Mouse (Mus musculus): ENCODE measurements around the gene Triobp. TPM values are rescaled to one million over a fixed set of nuclear protein-coding genes. Genes with fewer than 3 reads are reported as not detected.

Gene Triobp
- polyA plus RNA-seq, 1 experiment from 2014 or later = 49.0 TPM

DNA sequence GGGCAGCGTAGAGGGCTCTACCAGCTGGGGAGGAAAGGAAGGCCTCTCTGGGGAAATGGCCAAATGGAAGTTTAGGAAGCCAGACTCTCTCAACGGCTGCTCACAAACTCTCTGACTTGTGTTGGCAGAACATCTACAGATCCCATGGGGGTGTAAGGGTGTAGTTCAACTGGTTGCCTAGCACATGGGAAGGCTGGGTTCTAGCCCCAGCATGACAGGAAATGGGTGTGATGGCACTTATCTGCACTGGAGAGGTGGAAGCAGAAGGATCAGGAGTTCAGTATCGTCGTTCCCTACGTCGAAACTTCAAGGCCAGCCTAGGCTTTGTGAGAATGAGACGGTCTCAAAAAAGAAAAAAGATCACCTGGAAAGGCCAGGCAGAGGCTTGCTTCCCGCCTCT, 38.5 kb upstream of the Triobp start:
- no peak for DNase-seq (ENCODE audit: low spot score)
- ATAC-seq (replicated peaks; ENCODE audit: low FRiP score, low TSS enrichment, low read depth) = no peak
- Histone ChIP-seq H3K9me3 (ENCODE audit: control insufficient read depth, low read length) (no peaks in the 10 kb centered on the region), H3K9ac (ENCODE audit: low read length) (no peak overlapping the region), H3K4me3 (ENCODE audit: low read depth, low read length) (no peak overlapping the region), H3K4me1 (replicated peaks; ENCODE audit: control insufficient read depth, insufficient read depth, low read length) (no peaks in the 10 kb centered on the region), H3K27ac (ENCODE audit: low read depth) (no peak overlapping the region), H3K27me3 (replicated peaks; ENCODE audit: control insufficient read depth, insufficient read depth, low read length) (no peaks in the 10 kb centered on the region), H3K4me2 (ENCODE audit: low read length) (no peak overlapping the region), H3K36me3 (ENCODE audit: control insufficient read depth, insufficient read depth, low read length) (peaks cover 87% of the 10 kb centered on the region)
- 88% methylated on average over 8 of the region's 8 CpGs for WGBS

DNA sequence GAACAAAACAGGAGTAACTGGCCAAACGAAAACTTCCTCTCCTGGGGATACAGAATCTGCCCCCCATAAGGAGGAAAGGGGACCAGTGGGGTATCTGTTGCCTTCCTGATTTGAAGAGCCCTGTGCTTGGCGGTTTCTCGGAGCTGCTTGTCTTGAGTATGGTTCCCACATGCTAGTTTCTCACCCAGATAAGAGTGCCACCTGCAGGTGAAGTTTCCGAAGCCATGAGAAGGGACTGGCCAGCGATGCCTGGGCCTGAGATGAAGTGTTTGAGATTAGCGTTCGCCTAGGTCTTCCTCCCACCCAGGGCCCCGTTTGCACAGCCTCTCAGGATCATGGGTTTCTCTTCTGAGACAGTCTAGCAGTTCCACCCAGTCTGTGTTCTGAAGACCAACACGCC, 35.5 kb upstream of the Triobp start:
- WGBS = 35% methylated on average over 9 of the region's 9 CpGs

DNA sequence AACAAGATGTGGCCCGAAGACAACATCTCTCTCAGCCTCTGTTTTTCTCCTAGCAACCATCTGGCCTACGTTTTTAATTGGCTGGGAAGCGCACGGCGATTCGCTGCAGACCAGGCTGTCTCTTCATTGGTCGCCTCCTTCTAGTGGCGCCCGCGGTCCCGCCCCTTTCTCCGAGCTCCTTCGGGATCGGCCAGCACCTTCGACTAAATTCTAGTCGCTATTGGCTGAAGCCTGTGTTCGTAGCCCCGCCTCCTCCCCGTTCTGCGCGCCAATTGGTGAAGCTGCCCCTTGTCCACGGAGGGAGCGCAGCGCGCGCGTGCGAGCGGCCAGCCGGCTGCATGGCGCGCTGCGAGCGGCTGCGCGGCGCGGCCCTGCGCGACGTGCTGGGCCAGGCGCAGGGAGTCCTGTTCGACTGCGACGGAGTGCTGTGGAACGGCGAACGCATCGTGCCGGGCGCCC, 33.9 kb upstream of the Triobp start, which contains the start of gene Pdxp:
TSS of gene Pdxp (plus strand) at position 288 of the 459 bp plus-strand sequence.
- peak within 1 kb of the TSS; percentile 97 for H3K4me2 ChIP-seq (ENCODE audit: low read length)
- no peaks in the 10 kb centered on the region for H3K27me3 ChIP-seq (replicated peaks; ENCODE audit: control insufficient read depth, insufficient read depth, low read length)
- peak within 1 kb of the TSS; percentile 87 for H3K27ac ChIP-seq (ENCODE audit: low read depth)
- DNase-seq (ENCODE audit: low spot score) (peak; percentile 96), ATAC-seq (replicated peaks; ENCODE audit: low FRiP score, low TSS enrichment, low read depth) (peak; percentile 92)
- under 1% methylated on average over 51 of the region's 51 CpGs for WGBS
- peaks cover 24% of the 10 kb centered on the region for H3K4me1 ChIP-seq (replicated peaks; ENCODE audit: control insufficient read depth, insufficient read depth, low read length)
- H3K9ac ChIP-seq (ENCODE audit: low read length) = peak within 1 kb of the TSS; percentile 69
- H3K4me3 ChIP-seq (ENCODE audit: low read depth, low read length) = peak within 1 kb of the TSS; percentile 71
- peaks cover 44% of the 10 kb centered on the region for H3K36me3 ChIP-seq (ENCODE audit: control insufficient read depth, insufficient read depth, low read length)
- no peaks in the 10 kb centered on the region for H3K9me3 ChIP-seq (ENCODE audit: control insufficient read depth, low read length)

More for the DNA sequence above, 35.5 kb upstream of the Triobp start:
- DNase-seq (ENCODE audit: low spot score) (no peak), ATAC-seq (replicated peaks; ENCODE audit: low FRiP score, low TSS enrichment, low read depth) (no peak)
- H3K4me1 ChIP-seq (replicated peaks; ENCODE audit: control insufficient read depth, insufficient read depth, low read length) = peaks cover 24% of the 10 kb centered on the region
- H3K4me3 ChIP-seq (ENCODE audit: low read depth, low read length) = no peak overlapping the region
- H3K9ac ChIP-seq (ENCODE audit: low read length) = no peak overlapping the region
- no peak overlapping the region for H3K27ac ChIP-seq (ENCODE audit: low read depth)
- no peak overlapping the region for H3K4me2 ChIP-seq (ENCODE audit: low read length)
- H3K27me3 ChIP-seq (replicated peaks; ENCODE audit: control insufficient read depth, insufficient read depth, low read length) = no peaks in the 10 kb centered on the region
- H3K36me3 ChIP-seq (ENCODE audit: control insufficient read depth, insufficient read depth, low read length) = peaks cover 57% of the 10 kb centered on the region
- H3K9me3 ChIP-seq (ENCODE audit: control insufficient read depth, low read length) = no peaks in the 10 kb centered on the region

DNA sequence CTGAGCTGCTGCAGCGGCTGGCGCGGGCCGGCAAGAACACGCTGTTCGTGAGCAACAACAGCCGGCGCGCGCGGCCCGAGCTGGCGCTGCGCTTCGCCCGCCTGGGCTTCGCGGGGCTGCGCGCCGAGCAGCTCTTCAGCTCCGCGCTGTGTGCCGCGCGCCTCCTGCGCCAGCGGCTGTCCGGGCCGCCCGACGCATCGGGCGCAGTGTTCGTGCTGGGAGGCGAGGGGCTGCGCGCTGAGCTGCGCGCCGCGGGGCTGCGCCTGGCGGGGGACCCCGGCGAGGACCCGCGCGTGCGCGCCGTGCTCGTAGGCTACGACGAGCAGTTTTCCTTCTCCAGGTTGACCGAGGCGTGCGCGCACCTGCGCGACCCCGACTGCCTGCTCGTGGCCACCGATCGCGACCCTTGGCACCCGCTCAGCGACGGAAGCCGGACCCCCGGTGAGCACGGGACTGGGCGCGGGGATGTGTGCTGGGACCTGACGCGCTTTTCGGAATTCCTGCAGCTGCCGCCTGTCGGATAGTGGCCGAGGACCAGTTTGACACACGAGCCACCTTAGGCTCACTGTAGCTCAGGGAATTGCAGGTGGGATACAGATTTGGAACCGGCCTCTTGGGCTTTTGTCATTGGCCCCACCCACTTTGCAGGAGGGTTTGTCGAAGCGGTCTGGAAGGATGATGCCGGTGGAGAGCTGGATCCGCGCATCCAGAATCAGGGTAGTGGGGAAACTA, 33.3 kb upstream of the Triobp start:
- H3K9ac ChIP-seq (ENCODE audit: low read length) = peak overlapping the region; percentile 69

DNA sequence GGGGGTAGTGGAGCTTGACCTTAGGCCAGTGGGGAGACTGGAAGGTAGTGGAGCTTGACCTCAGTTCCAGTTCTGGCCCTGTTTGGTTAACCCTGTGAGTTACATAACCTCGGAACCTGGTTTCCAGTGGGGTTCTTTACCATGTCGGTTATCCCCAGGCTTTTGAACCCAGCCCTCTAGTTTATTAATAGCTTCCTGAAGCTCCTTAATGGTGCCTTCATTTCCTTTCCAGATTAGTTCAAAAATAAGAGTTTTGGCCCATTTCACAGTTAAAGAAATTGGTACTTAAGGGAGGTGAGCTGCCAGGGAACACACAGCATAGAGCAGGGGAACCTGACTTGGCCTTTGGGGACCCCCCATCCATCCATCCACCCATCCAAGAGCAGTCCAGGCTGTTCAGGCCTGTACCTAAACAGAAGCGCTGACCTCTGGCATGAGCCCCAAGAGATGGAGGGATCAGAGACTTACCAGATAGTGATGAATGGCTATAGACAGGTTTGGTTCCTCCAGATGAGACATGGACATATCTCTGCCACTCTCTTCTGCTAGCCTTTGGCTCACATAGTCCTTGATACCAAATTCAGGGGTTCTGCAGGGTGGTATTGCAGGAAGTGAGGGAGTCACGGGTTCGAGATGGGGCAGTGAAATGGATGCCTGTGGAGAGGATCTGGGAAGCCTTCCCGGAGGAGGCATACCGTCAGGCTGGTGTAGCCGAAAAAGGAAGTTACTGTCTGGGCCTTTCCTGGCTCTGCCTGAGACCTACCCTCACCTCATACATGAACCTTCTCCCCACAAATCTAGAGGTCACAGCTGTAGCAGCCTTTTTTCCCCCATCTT, 32.5 kb upstream of the Triobp start:
- H3K9ac ChIP-seq (ENCODE audit: low read length) = peak overlapping the region; percentile 69
- no peaks in the 10 kb centered on the region for H3K9me3 ChIP-seq (ENCODE audit: control insufficient read depth, low read length)
- H3K36me3 ChIP-seq (ENCODE audit: control insufficient read depth, insufficient read depth, low read length) = peaks cover 43% of the 10 kb centered on the region
- WGBS = 54% methylated on average over 8 of the region's 8 CpGs
- peaks cover 24% of the 10 kb centered on the region for H3K4me1 ChIP-seq (replicated peaks; ENCODE audit: control insufficient read depth, insufficient read depth, low read length)
- H3K27ac ChIP-seq (ENCODE audit: low read depth) = no peak overlapping the region
- H3K4me3 ChIP-seq (ENCODE audit: low read depth, low read length) = peak overlapping the region; percentile 71
- H3K27me3 ChIP-seq (replicated peaks; ENCODE audit: control insufficient read depth, insufficient read depth, low read length) = no peaks in the 10 kb centered on the region
- DNase-seq (ENCODE audit: low spot score) = no peak
- H3K4me2 ChIP-seq (ENCODE audit: low read length) = peak overlapping the region; percentile 97
- ATAC-seq (replicated peaks; ENCODE audit: low FRiP score, low TSS enrichment, low read depth) = no peak

More for the DNA sequence above, 33.3 kb upstream of the Triobp start:
- H3K27me3 ChIP-seq (replicated peaks; ENCODE audit: control insufficient read depth, insufficient read depth, low read length) = no peaks in the 10 kb centered on the region
- peak; percentile 57 for ATAC-seq (replicated peaks; ENCODE audit: low FRiP score, low TSS enrichment, low read depth)
- H3K9me3 ChIP-seq (ENCODE audit: control insufficient read depth, low read length) = no peaks in the 10 kb centered on the region
- peaks cover 43% of the 10 kb centered on the region for H3K36me3 ChIP-seq (ENCODE audit: control insufficient read depth, insufficient read depth, low read length)
- peak overlapping the region; percentile 97 for H3K4me2 ChIP-seq (ENCODE audit: low read length)
- under 1% methylated on average over 85 of the region's 87 CpGs for WGBS
- H3K27ac ChIP-seq (ENCODE audit: low read depth) = peak overlapping the region; percentile 87
- peaks cover 24% of the 10 kb centered on the region for H3K4me1 ChIP-seq (replicated peaks; ENCODE audit: control insufficient read depth, insufficient read depth, low read length)
- peak; percentile 73 for DNase-seq (ENCODE audit: low spot score)
- H3K4me3 ChIP-seq (ENCODE audit: low read depth, low read length) = peak overlapping the region; percentile 71

DNA sequence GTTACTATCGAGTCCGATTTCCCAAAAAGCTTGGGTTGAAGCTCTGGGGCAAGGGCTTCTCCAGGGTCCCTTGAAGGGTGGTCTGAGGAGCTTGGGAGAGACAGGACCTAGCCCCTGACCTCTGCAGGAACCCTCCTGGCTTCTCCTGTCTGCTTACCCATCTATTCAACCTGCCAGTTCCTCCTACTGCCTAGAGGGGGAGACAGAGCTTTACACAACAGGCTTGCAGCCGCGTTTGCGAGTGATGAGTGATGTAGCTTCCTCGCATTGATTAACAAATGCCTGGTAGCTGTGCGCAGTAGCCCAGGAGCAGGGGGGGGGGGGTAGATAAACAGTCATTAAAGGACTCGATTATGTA, 31.9 kb upstream of the Triobp start:
- H3K9ac ChIP-seq (ENCODE audit: low read length) = 0 out of 2 replicates have a peak overlapping the region, but pooled peaks have one; percentile 10
- H3K4me3 ChIP-seq (ENCODE audit: low read depth, low read length) = peak overlapping the region; percentile 71
- peak; percentile 82 for DNase-seq (ENCODE audit: low spot score)
- H3K4me1 ChIP-seq (replicated peaks; ENCODE audit: control insufficient read depth, insufficient read depth, low read length) = peaks cover 24% of the 10 kb centered on the region
- peaks cover 37% of the 10 kb centered on the region for H3K36me3 ChIP-seq (ENCODE audit: control insufficient read depth, insufficient read depth, low read length)
- H3K27me3 ChIP-seq (replicated peaks; ENCODE audit: control insufficient read depth, insufficient read depth, low read length) = no peaks in the 10 kb centered on the region
- no peak overlapping the region for H3K27ac ChIP-seq (ENCODE audit: low read depth)
- H3K9me3 ChIP-seq (ENCODE audit: control insufficient read depth, low read length) = no peaks in the 10 kb centered on the region
- no peak for ATAC-seq (replicated peaks; ENCODE audit: low FRiP score, low TSS enrichment, low read depth)
- WGBS = 8% methylated on average over 8 of the region's 8 CpGs
- peak overlapping the region; percentile 97 for H3K4me2 ChIP-seq (ENCODE audit: low read length)

DNA sequence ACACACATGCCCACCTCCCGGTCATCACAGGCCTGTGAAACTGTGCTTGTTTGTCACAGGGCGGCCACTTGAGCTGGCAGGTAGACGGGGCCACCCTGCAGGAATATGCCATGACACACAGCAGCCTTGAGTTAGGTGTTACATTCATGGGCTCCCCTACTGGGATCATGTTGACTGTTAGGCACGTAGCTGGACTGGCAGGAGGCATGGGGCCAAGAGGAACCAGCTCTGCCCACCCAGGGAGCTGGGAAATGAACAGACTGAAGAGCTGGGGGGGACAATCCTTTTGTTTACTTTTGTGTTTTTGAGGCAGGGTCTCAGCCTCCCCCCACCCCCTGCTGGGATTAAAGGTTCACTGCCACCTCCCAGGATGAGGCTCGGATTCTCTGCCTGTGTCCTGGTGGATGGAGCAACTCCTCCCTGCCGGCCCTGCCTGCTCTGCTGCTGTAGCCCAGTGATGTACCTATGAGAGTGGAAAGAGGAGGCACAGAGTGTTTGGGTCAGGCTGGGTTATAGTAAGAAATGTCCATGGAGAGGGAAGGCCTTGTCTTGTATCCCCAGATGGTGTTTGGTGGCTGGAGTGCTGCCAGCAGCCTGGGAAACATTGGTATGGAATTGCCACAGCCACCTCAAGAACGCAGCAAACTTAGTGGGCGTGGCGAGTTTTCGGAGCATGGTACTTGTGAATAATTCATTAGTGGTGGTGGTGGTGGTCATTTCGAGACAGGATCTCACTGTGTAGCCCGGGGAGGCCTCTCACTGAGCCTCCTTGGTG, 31.3 kb upstream of the Triobp start:
- no peak for DNase-seq (ENCODE audit: low spot score)

DNA sequence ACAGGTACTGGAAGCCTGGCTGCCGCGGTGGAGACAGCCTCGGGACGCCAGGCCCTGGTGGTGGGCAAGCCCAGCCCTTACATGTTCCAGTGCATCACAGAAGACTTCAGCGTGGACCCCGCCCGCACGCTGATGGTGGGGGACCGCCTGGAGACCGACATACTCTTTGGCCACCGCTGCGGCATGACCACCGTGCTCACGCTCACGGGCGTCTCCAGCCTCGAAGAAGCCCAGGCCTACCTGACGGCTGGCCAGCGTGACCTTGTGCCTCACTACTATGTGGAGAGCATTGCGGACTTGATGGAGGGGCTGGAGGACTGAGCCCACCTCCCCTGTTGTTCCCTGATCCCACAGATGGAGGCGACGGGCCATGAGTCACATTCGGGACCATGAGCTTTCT, 29.4 kb upstream of the Triobp start:
- H3K9me3 ChIP-seq (ENCODE audit: control insufficient read depth, low read length) = no peaks in the 10 kb centered on the region
- DNase-seq (ENCODE audit: low spot score) (no peak), ATAC-seq (replicated peaks; ENCODE audit: low FRiP score, low TSS enrichment, low read depth) (no peak)
- H3K27ac ChIP-seq (ENCODE audit: low read depth) = no peak overlapping the region
- H3K4me3 ChIP-seq (ENCODE audit: low read depth, low read length) = no peak overlapping the region
- peaks cover 16% of the 10 kb centered on the region for H3K36me3 ChIP-seq (ENCODE audit: control insufficient read depth, insufficient read depth, low read length)
- H3K9ac ChIP-seq (ENCODE audit: low read length) = no peak overlapping the region
- WGBS = 92% methylated on average over 23 of the region's 23 CpGs
- H3K4me1 ChIP-seq (replicated peaks; ENCODE audit: control insufficient read depth, insufficient read depth, low read length) = peaks cover 24% of the 10 kb centered on the region
- H3K4me2 ChIP-seq (ENCODE audit: low read length) = no peak overlapping the region
- H3K27me3 ChIP-seq (replicated peaks; ENCODE audit: control insufficient read depth, insufficient read depth, low read length) = no peaks in the 10 kb centered on the region

More for the DNA sequence above, 31.3 kb upstream of the Triobp start:
- peaks cover 31% of the 10 kb centered on the region for H3K36me3 ChIP-seq (ENCODE audit: control insufficient read depth, insufficient read depth, low read length)
- ATAC-seq (replicated peaks; ENCODE audit: low FRiP score, low TSS enrichment, low read depth) = no peak
- no peak overlapping the region for H3K27ac ChIP-seq (ENCODE audit: low read depth)
- H3K9ac ChIP-seq (ENCODE audit: low read length) = 0 out of 2 replicates have a peak overlapping the region, but pooled peaks have one; percentile 10
- H3K4me1 ChIP-seq (replicated peaks; ENCODE audit: control insufficient read depth, insufficient read depth, low read length) = peaks cover 24% of the 10 kb centered on the region
- peak overlapping the region; percentile 97 for H3K4me2 ChIP-seq (ENCODE audit: low read length)
- 68% methylated on average over 12 of the region's 12 CpGs for WGBS
- H3K27me3 ChIP-seq (replicated peaks; ENCODE audit: control insufficient read depth, insufficient read depth, low read length) = no peaks in the 10 kb centered on the region
- peak overlapping the region; percentile 21 for H3K4me3 ChIP-seq (ENCODE audit: low read depth, low read length)
- H3K9me3 ChIP-seq (ENCODE audit: control insufficient read depth, low read length) = no peaks in the 10 kb centered on the region
